Mouse (Mus musculus) natural killer cell, adult 2 months (primary cell): Measurements from ENCODE around the gene Rnf187.
A peak's percentile ranks its signal among the peaks of the same experiment; 100 is the strongest.

Source experiments
- DNase-seq, 2 experiments: peaks; one replicate each; pipeline ENCODE4 v3.0.0; 2022; ENCODE audit warnings: low spot score in 2 of 2

Rnf187 gene

GRCm38 (mm10) chr11:58947306-58947705, 8.6 kb upstream of the Rnf187 start:
- no peak for DNase-seq

- DNase-seq = no peak
These were observed 5.4 kb upstream of the Rnf187 start for GRCm38 (mm10) chr11:58944136-58944535.

GRCm38 (mm10) chr11:58939088-58939439, 348 bp upstream of the Rnf187 start:
- no peak for DNase-seq

GRCm38 (mm10) chr11:58937909-58938308, 807 bp downstream of the Rnf187 start:
- DNase-seq = no peak

DNA sequence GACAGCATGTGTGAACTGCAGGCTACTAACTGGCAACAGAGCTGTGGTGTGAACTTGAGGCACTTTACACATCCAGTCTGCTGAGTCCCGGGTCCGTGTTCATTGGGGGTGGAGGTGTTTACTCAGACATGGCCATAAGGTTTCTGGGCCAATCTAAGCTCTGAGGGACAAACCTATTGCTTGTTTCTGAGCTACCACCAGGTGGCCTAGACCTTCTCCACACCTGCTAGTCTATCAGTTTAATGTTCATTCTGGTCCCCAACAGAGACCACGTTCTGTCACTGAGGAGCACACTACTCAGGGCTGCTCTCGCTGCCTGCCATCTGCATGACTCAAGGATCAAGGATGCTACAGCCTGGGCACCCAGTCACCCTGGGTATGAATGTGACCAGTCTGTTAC, 7.1 kb downstream of the Rnf187 start:
- DNase-seq = peak; percentile 23 to 38

- no peak for DNase-seq
These were observed 8.5 kb downstream of the Rnf187 start for GRCm38 (mm10) chr11:58930254-58930653.

DNA sequence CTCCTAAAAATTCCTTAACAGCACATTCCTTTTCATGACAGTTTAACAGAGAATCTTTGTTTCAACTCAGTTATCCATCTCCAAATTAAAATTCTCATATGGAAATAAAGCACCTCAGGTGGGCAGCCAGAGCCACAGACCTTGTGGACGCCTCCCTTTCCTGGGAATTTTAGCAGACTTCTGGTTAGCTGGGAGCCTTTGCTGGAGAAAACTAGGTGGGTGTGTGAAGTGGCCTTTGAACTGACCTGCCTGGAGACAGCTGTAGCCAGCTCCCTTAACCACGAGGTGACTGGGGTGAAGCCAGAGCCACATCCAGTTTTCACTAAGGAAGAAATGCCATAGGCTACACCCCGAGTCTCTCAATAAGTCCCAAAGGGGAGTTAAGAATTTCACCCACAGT, 9.1 kb downstream of the Rnf187 start:
- no peak for DNase-seq

- no peak for DNase-seq
These were observed 9.7 kb downstream of the Rnf187 start for GRCm38 (mm10) chr11:58929055-58929454.

DNA sequence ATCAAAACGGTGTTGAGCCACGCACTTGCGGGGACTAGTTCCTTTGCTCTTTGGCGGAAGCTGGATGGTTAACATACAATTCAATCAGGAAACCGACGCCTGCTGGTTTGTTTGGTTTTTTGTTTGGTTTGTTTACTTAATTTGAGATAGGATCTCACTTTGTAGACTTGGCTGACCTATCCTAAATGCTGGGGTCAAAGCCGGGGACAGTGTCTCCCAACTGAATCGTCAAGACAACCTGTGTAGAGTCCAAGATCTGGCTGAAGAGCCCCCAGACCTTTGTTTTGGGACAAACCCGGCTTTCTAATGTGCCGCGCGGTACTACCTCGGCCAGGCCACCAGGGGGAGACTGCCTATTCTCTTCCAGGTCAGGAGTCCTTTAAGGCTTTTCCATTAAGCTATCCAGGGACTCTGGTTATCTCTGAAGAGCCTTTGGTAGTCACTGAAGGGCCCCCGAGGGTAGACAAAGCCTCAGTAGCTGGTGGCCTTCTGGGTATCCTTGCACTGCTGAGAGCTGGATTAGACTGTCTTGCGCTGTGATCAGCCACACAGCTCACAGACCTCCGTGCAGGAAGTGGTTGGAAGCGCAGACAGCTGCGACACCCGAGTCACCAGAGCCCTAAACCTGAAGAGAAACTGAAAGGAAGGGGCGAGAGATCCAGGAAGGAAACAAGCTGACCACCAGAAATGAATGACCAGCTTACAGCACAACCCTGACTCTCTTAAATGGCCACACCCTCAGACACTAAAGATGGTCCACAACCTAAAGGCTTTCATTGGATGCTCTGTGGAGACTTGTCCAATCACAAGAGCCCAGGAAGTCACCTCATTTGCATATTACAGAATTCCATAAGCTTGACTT, 10.7 kb downstream of the Rnf187 start:
- peak; percentile 88 to 91 for DNase-seq

DNA sequence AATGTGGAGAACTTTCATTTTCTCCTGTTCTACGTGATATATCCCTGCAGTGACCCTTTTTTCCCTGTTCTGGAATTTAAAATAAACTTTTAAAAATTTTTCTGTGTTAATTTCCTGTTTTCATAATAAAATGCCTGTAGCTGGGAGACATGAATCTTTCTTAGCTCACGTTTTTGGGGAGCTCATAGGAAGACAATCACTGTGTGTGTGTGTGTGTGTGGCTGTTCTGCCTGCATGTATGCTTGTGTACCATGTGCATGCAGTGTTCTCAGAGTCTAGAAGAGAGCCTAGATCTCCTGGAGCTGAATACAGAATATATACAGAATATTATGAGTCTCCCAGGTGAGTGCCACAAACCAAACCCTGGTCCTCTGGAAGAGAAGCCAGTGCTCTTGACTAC, 11.7 kb downstream of the Rnf187 start:
- no peak for DNase-seq

DNA sequence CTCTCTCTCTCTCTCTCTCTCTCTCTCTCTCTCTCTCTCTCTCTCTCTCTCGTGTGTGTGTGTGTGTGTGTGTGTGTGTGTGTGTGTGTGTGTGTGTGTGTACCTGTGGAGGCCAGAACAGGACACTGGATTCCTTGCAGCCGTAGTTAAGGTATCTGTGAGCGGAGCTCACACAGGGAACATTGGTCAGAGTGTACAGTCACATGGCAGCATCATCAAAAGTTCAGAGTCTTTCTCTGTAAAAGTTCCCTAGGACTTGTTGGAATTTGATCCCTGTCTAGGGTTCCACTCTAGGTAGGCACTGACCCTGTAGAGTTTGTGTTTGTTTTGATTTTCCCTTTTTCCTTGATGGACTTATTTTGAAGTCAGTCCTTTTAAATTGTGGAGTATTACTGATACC, 12.1 kb downstream of the Rnf187 start:
- DNase-seq = no peak

- DNase-seq = no peak
These were observed 16.3 kb downstream of the Rnf187 start for GRCm38 (mm10) chr11:58922420-58922819.

- no peak for DNase-seq
These were observed 20.0 kb downstream of the Rnf187 start for GRCm38 (mm10) chr11:58918759-58919158.

GRCm38 (mm10) chr11:58917745-58918366, 20.9 kb downstream of the Rnf187 start, which contains the start of gene Btnl10:
Btnl10 (plus strand) TSS chr11:58917908.
- no peak for DNase-seq

- DNase-seq = peak; percentile 66 to 78
These were observed 21.6 kb downstream of the Rnf187 start for GRCm38 (mm10) chr11:58916879-58917744.

- peak in 1 of 2 experiments; percentile 23 for DNase-seq
These were observed 24.2 kb downstream of the Rnf187 start for GRCm38 (mm10) chr11:58914461-58915028.

DNA sequence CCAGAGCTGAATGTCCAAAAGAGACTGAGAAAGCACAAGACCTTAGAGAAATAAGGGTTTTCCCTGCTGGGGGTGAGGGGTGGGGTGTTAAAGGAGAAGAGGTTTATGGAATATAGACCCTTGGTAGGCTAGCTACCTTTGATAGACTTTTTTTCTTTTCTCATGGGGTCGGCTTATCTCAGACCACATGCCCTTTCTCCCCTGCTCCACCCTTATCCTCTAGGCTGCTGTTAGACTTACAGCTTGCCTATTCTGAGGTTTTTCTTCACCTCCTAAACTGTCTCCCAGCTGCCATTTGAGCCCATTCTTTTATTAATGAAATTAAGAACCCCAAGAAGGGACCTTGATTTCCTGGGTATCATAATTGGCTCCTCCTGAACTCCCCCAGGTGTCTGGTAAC, 24.9 kb downstream of the Rnf187 start:
- DNase-seq = no peak

DNA sequence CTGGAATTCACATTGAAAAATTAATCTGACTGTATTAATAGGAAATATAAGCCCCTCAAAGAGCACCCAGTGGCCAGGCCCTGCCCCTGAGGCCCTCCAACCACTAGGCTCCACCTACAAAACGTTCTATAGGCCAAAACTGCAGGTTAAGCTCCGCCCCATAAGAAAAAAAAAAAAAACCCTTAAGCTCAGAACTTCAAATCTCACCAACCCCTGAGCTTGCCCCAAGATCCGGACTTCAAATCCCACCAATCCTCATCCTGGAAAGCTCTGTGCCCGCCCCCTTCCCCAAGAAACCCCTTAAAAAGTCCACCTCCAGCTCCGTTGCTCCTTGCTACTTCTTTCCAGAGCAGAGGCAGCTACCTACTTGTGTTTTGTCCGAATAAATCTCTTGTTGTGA, 33.9 kb downstream of the Rnf187 start:
- DNase-seq = peak in 1 of 2 experiments; percentile 31

DNA sequence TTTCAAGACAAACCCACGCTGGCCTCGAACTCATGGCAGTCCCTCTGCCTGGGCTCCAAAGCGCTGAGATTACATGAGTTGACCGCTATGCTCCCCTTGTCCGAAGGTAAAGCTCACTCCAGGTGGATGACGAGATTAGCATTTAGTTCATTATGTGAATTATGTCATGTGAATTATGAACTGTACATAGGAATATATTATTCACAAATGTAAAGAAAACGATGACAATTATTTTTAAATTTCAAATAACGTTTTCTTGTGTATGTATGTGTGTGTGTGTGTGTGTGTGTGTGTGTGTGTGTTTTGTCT, 34.4 kb downstream of the Rnf187 start:
- no peak for DNase-seq

DNA sequence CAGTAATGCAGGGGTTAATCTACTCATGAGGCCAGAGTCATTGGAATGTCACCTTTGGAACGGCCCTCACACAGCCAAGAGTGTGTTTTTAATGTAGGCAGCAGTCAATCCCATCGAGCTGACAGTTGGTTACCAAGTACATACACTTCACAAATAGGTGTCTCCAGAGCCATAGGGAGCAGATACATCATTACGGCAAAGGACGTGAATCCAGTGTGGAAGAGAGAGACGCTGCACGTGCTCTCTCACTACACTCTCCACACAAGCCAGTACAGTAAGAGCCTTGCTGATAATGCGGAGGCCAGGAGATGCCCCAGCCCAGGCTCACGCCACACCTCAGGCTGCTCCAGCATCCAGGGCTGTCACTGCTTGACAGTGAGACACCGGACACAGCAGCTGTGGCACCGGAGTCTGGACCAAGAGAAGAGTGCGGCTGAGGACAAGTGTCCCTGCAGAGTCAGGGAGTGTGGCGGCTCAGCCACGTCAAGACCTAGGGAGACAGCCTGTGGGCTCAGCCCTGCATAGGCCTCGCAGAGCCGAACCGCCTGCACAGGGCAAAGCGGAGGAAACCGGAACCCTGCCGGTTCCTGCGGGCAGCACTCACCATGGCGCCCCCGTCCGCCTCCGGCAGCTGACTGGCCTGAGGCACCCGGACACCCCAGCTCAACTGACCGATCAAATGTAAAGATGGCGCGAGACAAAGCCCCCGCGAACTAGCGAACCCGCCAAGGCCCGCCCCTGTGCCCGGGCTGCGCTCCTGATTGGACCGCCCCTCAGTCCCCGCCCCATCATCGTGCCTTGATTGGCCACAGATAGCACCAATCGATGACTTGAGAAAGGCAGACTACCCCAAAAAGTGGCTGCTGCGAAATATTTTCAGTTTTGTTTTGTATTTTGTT, 35.0 kb downstream of the Rnf187 start, which contains the start of gene Zfp39:
Gene Zfp39, minus strand, starts transcription at position 715 of the 899 bp plus-strand sequence.
- DNase-seq = peak; percentile 95 to 97

GRCm38 (mm10) chr11:58901080-58901479, 37.6 kb downstream of the Rnf187 start:
- DNase-seq = no peak
